Mouse (Mus musculus) spleen, adult 12 weeks (tissue): ENCODE measurements around the gene Arsg.
A peak's percentile ranks its signal among the peaks of the same experiment; 100 is the strongest.

Experiments used
- DNase-seq: peaks from one replicate; pipeline ENCODE4 v3.0.0; 2022; ENCODE audit warnings: low spot score

Gene Arsg

DNA sequence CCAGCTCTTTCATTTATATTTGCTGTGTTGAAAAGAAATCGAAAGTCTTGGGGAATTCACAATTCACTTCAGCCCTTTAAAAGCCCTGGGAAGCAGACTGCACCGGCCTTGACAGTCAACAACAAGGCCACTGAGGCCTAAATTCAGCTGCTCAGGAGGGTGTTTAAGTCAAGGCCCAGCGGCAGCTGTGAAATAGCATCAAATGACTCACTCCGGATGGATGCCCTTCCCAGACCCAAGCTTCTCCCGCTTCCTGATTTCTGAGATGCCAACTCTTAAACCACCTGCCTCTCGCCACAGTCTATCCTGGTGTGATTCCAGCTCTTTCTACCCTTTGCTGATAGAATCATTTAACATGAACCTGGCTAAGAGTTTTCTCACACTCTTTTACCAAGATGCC lies 147.2 kb downstream of the Arsg start:
- no peak for DNase-seq

DNA sequence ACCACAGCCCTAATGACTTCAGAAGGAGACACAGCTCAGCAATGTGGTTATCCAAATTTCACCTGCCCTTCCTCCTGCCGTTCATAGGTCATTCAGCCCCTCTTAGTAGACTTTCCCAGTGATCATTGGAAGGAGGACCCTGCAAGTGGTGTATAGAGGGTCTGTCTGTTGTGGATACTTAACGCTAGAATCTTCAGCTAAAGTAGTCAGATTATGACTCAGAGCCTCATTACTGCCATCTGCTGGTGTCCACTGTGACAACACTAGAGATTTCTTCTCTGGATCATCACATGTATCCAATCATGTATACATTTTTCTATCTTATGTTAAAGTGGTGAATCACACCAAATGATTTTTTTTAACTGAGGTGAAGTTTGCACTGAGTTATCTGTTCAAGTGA lies 148.0 kb downstream of the Arsg start:
- DNase-seq: peak; percentile 45

DNA sequence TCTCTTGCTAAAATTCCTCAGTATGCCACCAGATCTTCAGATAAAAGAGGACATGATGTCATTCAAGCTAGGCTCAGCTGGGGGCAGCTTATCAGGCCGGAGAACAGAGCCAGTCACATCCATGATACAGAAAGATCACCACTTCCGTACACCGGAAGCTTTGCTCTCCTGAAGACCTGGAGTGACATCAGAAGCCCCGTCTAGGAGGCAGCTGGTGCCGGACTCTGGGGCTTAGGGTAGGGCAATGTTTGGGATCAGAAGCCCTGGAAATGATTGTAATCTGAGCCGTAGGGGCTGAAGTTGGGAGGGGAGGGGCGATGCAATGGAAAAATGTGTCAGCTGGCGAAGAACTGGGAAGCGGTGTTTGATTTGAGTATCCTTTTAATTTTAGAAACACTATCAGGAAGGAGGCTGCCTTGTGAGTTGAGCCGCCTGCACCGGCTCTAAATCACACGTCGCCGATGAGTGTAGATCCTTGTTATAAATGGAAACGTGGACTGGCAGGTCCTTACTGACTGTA lies 149.4 kb downstream of the Arsg start:
- no peak for DNase-seq
